ENCODE assay signal across 22 mouse cellular contexts in genomic region chr9:68735886-68736285, GRCm38 (mm10).
"Had no signal": no experiment of that assay in that cellular context is flagged by ENCODE, and none has a peak within 500 bp of the region (broad histone marks: within the 10 kb centered on the region; RNA-seq: fewer than 3 reads in every experiment).

No protein-coding gene starts in this region.

- H3K36me3 ChIP-seq: lung, embryonic 15.5 days; midbrain, embryonic 12.5 days; neural tube, embryonic 15.5 days; stomach, embryonic 15.5 days had no signal

- H3K27me3 ChIP-seq: lung, embryonic 15.5 days; megakaryocyte, embryonic 14.5 days; midbrain, embryonic 12.5 days; neural tube, embryonic 13.5 days; neural tube, embryonic 15.5 days; stomach, embryonic 15.5 days had no signal

- H3K4me1 ChIP-seq: lung, embryonic 15.5 days; megakaryocyte, embryonic 14.5 days; midbrain, embryonic 12.5 days; stomach, embryonic 15.5 days had no signal

- H3K4me3 ChIP-seq: lung, embryonic 15.5 days; megakaryocyte, embryonic 14.5 days; midbrain, embryonic 12.5 days; myocyte; neural tube, embryonic 13.5 days; neural tube, embryonic 15.5 days; stomach, embryonic 15.5 days had no signal

- DNase-seq: liver, postnatal 0 days; lung, adult 2 months; lung, postnatal 14 days; lung, postnatal 36 days; midbrain, embryonic 14.5 days; retina, postnatal 1 day; right cerebral cortex, adult 18-20 months; right cerebral cortex, postnatal 25 days; right cerebral cortex, postnatal 4 days; thymus, adult 2 months; thymus, postnatal 25 days had no signal

- H3K4me2 ChIP-seq: lung, embryonic 15.5 days; midbrain, embryonic 12.5 days; neural tube, embryonic 13.5 days; neural tube, embryonic 15.5 days; stomach, embryonic 15.5 days had no signal

- ATAC-seq: liver, postnatal 0 days; lung, postnatal 0 days; midbrain, embryonic 16.5 days had no signal

- H3K9me3 ChIP-seq: lung, embryonic 15.5 days; stomach, embryonic 15.5 days had no signal

- H3K9ac ChIP-seq: liver, postnatal 0 days; lung, embryonic 15.5 days; midbrain, embryonic 12.5 days; neural tube, embryonic 13.5 days; neural tube, embryonic 15.5 days; stomach, embryonic 15.5 days had no signal

- H3K27ac ChIP-seq: lung, embryonic 15.5 days; macrophage; midbrain, embryonic 12.5 days; stomach, embryonic 15.5 days; stomach, postnatal 0 days had no signal
